Mouse (Mus musculus): ENCODE measurements around the gene Scd2. TPM values are rescaled to one million over a fixed set of nuclear protein-coding genes. Genes with fewer than 3 reads are reported as not detected.
"Not testable (repeated sequence)": the region's sequence is repeated elsewhere in the genome, so short reads cannot be mapped to it uniquely, and the experiment has no call there.

Gene Scd2
- polyA plus RNA-seq, 1 experiment from 2014 or later, result 35.6 TPM

GRCm38 (mm10) chr19:44316752-44317315 is 23.4 kb downstream of the Scd2 start:
- H3K9ac ChIP-seq (ENCODE audit: low read depth, low read length), result no peak overlapping the region
- no peaks in the 10 kb centered on the region for H3K4me1 ChIP-seq (replicated peaks; ENCODE audit: control insufficient read depth, insufficient read depth, low read length)
- H3K27ac ChIP-seq (ENCODE audit: low read depth, low read length), result no peak overlapping the region
- no peaks in the 10 kb centered on the region for H3K27me3 ChIP-seq (replicated peaks; ENCODE audit: control insufficient read depth, insufficient read depth, low read length)
- no peaks in the 10 kb centered on the region for H3K9me3 ChIP-seq (ENCODE audit: control insufficient read depth)
- H3K36me3 ChIP-seq (ENCODE audit: control insufficient read depth, insufficient read depth), result no peaks in the 10 kb centered on the region
- no peak for ATAC-seq
- no peak overlapping the region for H3K4me3 ChIP-seq (ENCODE audit: low read depth, low read length)
- no peak overlapping the region for H3K4me2 ChIP-seq (replicated peaks; ENCODE audit: low read depth)
- TF ChIP-seq CTCF (IDR thresholded peaks at IDR 0.05; ENCODE audit: low read depth), result no peak
- WGBS, result 71% methylated on average over 5 of the region's 5 CpGs

GRCm38 (mm10) chr19:44317391-44317790 is 23.9 kb downstream of the Scd2 start:
- Histone ChIP-seq H3K27me3 (replicated peaks; ENCODE audit: control insufficient read depth, insufficient read depth, low read length) (no peaks in the 10 kb centered on the region), H3K4me3 (ENCODE audit: low read depth, low read length) (no peak overlapping the region), H3K4me1 (replicated peaks; ENCODE audit: control insufficient read depth, insufficient read depth, low read length) (no peaks in the 10 kb centered on the region), H3K9me3 (ENCODE audit: control insufficient read depth) (no peaks in the 10 kb centered on the region), H3K9ac (ENCODE audit: low read depth, low read length) (no peak overlapping the region), H3K4me2 (replicated peaks; ENCODE audit: low read depth) (no peak overlapping the region), H3K27ac (ENCODE audit: low read depth, low read length) (no peak overlapping the region), H3K36me3 (ENCODE audit: control insufficient read depth, insufficient read depth) (no peaks in the 10 kb centered on the region)
- TF ChIP-seq CTCF (IDR thresholded peaks at IDR 0.05; ENCODE audit: low read depth), result no peak
- ATAC-seq, result no peak
- WGBS, result 84% methylated on average over 5 of the region's 5 CpGs

DNA sequence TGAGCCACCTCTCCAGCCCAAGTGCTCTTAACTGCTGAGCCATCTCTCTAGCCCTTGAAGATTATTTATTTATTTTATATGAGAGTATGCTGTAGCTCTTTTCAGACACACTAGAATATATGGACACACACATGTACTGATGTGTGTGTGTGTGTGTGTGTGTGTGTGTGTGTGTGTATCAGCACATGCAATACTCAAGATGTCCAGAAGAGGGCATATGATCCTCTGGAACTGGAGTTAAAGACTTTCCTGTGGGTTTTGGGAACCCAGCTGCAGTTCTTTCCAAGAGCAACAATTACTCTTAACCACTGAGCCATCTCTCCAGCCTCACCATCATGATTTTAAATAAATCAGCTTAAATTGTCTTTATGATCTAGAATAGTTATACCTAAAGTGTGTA is 25.1 kb downstream of the Scd2 start:
- Histone ChIP-seq H3K9ac (ENCODE audit: low read depth, low read length) (no peak overlapping the region), H3K4me3 (ENCODE audit: low read depth, low read length) (no peak overlapping the region), H3K36me3 (ENCODE audit: control insufficient read depth, insufficient read depth) (no peaks in the 10 kb centered on the region), H3K4me1 (replicated peaks; ENCODE audit: control insufficient read depth, insufficient read depth, low read length) (no peaks in the 10 kb centered on the region), H3K4me2 (replicated peaks; ENCODE audit: low read depth) (no peak overlapping the region), H3K27me3 (replicated peaks; ENCODE audit: control insufficient read depth, insufficient read depth, low read length) (no peaks in the 10 kb centered on the region), H3K27ac (ENCODE audit: low read depth, low read length) (no peak overlapping the region), H3K9me3 (ENCODE audit: control insufficient read depth) (no peaks in the 10 kb centered on the region)
- peak; percentile 33; the same call in 1 of the 2 replicates for TF ChIP-seq CTCF (IDR thresholded peaks at IDR 0.05; ENCODE audit: low read depth)
- ATAC-seq, result no peak

DNA sequence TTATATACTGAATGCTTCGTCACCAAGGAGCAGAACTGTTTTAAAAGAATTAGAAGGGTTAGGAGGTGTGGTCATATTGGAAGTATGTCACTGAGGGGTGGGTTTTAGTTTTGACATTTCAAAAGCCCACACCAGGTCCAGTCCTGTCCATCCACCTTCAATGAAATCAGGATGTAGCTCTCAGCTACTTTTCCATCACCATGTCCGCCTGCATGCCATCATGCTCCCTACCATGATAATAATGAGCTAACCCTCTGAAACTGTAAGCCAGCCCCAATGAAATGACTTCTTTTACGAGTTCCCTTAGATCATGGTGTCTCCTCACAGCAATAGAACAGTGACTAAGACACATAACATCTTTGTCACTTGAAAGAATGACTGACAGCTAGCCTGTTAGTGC is 26.8 kb downstream of the Scd2 start:
- Histone ChIP-seq H3K9me3 (ENCODE audit: control insufficient read depth) (no peaks in the 10 kb centered on the region), H3K27me3 (replicated peaks; ENCODE audit: control insufficient read depth, insufficient read depth, low read length) (no peaks in the 10 kb centered on the region), H3K36me3 (ENCODE audit: control insufficient read depth, insufficient read depth) (no peaks in the 10 kb centered on the region), H3K4me1 (replicated peaks; ENCODE audit: control insufficient read depth, insufficient read depth, low read length) (no peaks in the 10 kb centered on the region), H3K4me2 (replicated peaks; ENCODE audit: low read depth) (no peak overlapping the region), H3K27ac (ENCODE audit: low read depth, low read length) (no peak overlapping the region), H3K9ac (ENCODE audit: low read depth, low read length) (no peak overlapping the region), H3K4me3 (ENCODE audit: low read depth, low read length) (no peak overlapping the region)
- 81% methylated on average over 3 of the region's 3 CpGs for WGBS
- no peak for TF ChIP-seq CTCF (IDR thresholded peaks at IDR 0.05; ENCODE audit: low read depth)
- ATAC-seq, result no peak

GRCm38 (mm10) chr19:44321201-44321600 is 27.7 kb downstream of the Scd2 start:
- no peak for ATAC-seq
- 68% methylated on average over 4 of the region's 4 CpGs for WGBS
- H3K4me3 ChIP-seq (ENCODE audit: low read depth, low read length), result no peak overlapping the region
- H3K27me3 ChIP-seq (replicated peaks; ENCODE audit: control insufficient read depth, insufficient read depth, low read length), result no peaks in the 10 kb centered on the region
- H3K36me3 ChIP-seq (ENCODE audit: control insufficient read depth, insufficient read depth), result no peaks in the 10 kb centered on the region
- H3K27ac ChIP-seq (ENCODE audit: low read depth, low read length), result no peak overlapping the region
- H3K9ac ChIP-seq (ENCODE audit: low read depth, low read length), result no peak overlapping the region
- no peak overlapping the region for H3K4me2 ChIP-seq (replicated peaks; ENCODE audit: low read depth)
- no peak for TF ChIP-seq CTCF (IDR thresholded peaks at IDR 0.05; ENCODE audit: low read depth)
- H3K9me3 ChIP-seq (ENCODE audit: control insufficient read depth), result no peaks in the 10 kb centered on the region
- no peaks in the 10 kb centered on the region for H3K4me1 ChIP-seq (replicated peaks; ENCODE audit: control insufficient read depth, insufficient read depth, low read length)

GRCm38 (mm10) chr19:44321631-44322030 is 28.2 kb downstream of the Scd2 start:
- Histone ChIP-seq H3K27me3 (replicated peaks; ENCODE audit: control insufficient read depth, insufficient read depth, low read length) (no peaks in the 10 kb centered on the region), H3K27ac (ENCODE audit: low read depth, low read length) (no peak overlapping the region), H3K36me3 (ENCODE audit: control insufficient read depth, insufficient read depth) (no peaks in the 10 kb centered on the region), H3K9ac (ENCODE audit: low read depth, low read length) (no peak overlapping the region), H3K4me1 (replicated peaks; ENCODE audit: control insufficient read depth, insufficient read depth, low read length) (no peaks in the 10 kb centered on the region), H3K4me3 (ENCODE audit: low read depth, low read length) (no peak overlapping the region), H3K4me2 (replicated peaks; ENCODE audit: low read depth) (no peak overlapping the region), H3K9me3 (ENCODE audit: control insufficient read depth) (no peaks in the 10 kb centered on the region)
- WGBS, result 47% methylated on average over 2 of the region's 2 CpGs
- TF ChIP-seq CTCF (IDR thresholded peaks at IDR 0.05; ENCODE audit: low read depth), result no peak
- ATAC-seq, result peak; percentile 43; the same call in 1 of the 2 replicates

- TF ChIP-seq CTCF (IDR thresholded peaks at IDR 0.05; ENCODE audit: low read depth), result no peak
- no peak for ATAC-seq
- H3K36me3 ChIP-seq (ENCODE audit: control insufficient read depth, insufficient read depth), result no peaks in the 10 kb centered on the region
- H3K27ac ChIP-seq (ENCODE audit: low read depth, low read length), result no peak overlapping the region
- no peak overlapping the region for H3K9ac ChIP-seq (ENCODE audit: low read depth, low read length)
- H3K9me3 ChIP-seq (ENCODE audit: control insufficient read depth), result no peaks in the 10 kb centered on the region
- no peaks in the 10 kb centered on the region for H3K27me3 ChIP-seq (replicated peaks; ENCODE audit: control insufficient read depth, insufficient read depth, low read length)
- H3K4me2 ChIP-seq (replicated peaks; ENCODE audit: low read depth), result no peak overlapping the region
- no peak overlapping the region for H3K4me3 ChIP-seq (ENCODE audit: low read depth, low read length)
- H3K4me1 ChIP-seq (replicated peaks; ENCODE audit: control insufficient read depth, insufficient read depth, low read length), result no peaks in the 10 kb centered on the region
- WGBS, result 52% methylated on average over 2 of the region's 2 CpGs
Measured at GRCm38 (mm10) chr19:44329566-44329965, 36.1 kb downstream of the Scd2 start.

- not testable (repeated sequence) for H3K9ac ChIP-seq (ENCODE audit: low read depth, low read length); H3K27me3 ChIP-seq (replicated peaks; ENCODE audit: control insufficient read depth, insufficient read depth, low read length); H3K9me3 ChIP-seq (ENCODE audit: control insufficient read depth); H3K36me3 ChIP-seq (ENCODE audit: control insufficient read depth, insufficient read depth); H3K4me1 ChIP-seq (replicated peaks; ENCODE audit: control insufficient read depth, insufficient read depth, low read length); H3K4me2 ChIP-seq (replicated peaks; ENCODE audit: low read depth); ATAC-seq; H3K27ac ChIP-seq (ENCODE audit: low read depth, low read length); H3K4me3 ChIP-seq (ENCODE audit: low read depth, low read length)
- WGBS, result 93% methylated on average over 1 of the region's 1 CpGs
Measured at GRCm38 (mm10) chr19:44331128-44331527, 37.7 kb downstream of the Scd2 start.

Measured in intestine, postnatal 0 days (tissue).